Mouse (Mus musculus): ENCODE data around the gene Sgce. TPM values are rescaled to one million over a fixed set of nuclear protein-coding genes. Genes with fewer than 3 reads are reported as not detected.

Sgce gene
- polyA plus RNA-seq, 1 experiment from 2014 or later, result 67.3 TPM

DNA sequence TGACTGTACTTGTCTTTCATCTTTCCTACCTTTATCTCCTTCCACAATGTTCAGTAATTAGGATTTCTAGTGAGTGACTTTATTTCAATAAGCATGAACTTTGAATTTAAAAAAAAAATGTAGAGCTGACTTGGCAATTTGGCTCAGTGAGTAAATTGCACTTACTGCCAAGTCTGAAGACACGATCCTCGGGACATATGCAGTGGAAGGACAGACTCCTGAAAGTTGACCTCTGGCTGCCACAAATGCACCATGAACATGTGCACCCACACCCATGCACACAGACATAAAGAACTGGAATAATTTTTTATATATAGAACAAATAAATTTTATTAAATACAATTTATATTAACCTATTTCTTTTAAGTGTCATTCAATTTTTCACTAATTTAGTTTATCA is 29.7 kb downstream of the Sgce start:
- Histone ChIP-seq H3K27ac (replicated peaks) (no peak overlapping the region), H3K4me1 (peaks cover 7% of the 10 kb centered on the region), H3K4me3 (no peak overlapping the region), H3K4me2 (replicated peaks) (no peak overlapping the region), H3K9ac (replicated peaks) (no peak overlapping the region), H3K36me3 (peaks cover 11% of the 10 kb centered on the region), H3K9me3 (no peaks in the 10 kb centered on the region), H3K27me3 (no peaks in the 10 kb centered on the region)
- 86% methylated on average over 2 of the region's 2 CpGs for WGBS
- no peak for ATAC-seq (ENCODE audit: low FRiP score, low read depth)

DNA sequence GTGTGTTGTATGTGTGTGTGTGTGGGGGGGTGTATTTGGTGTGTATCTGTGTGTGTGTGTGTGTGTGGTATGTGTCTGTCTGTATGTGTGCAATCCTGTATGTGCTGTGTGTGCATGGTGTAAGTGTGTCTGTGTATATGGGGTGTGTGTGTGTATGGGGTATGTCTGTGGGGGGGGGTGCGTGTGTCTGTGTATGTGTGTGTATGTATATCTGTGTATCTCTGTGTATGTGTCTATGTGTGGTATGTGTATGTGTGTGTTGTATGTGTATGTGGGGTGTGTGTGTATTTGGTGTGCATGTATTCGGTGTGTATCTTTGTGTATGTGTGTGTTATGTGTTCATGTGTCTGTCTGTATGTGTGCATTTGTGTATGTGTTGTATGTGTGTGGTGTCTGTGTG is 30.8 kb downstream of the Sgce start:
- WGBS, result 91% methylated on average over 2 of the region's 2 CpGs
- Histone ChIP-seq H3K27me3 (no peaks in the 10 kb centered on the region), H3K4me3 (no peak overlapping the region), H3K27ac (replicated peaks) (no peak overlapping the region), H3K36me3 (peaks cover 11% of the 10 kb centered on the region), H3K4me1 (no peaks in the 10 kb centered on the region), H3K9ac (replicated peaks) (no peak overlapping the region), H3K9me3 (no peaks in the 10 kb centered on the region), H3K4me2 (replicated peaks) (no peak overlapping the region)
- ATAC-seq (ENCODE audit: low FRiP score, low read depth), result no peak

DNA sequence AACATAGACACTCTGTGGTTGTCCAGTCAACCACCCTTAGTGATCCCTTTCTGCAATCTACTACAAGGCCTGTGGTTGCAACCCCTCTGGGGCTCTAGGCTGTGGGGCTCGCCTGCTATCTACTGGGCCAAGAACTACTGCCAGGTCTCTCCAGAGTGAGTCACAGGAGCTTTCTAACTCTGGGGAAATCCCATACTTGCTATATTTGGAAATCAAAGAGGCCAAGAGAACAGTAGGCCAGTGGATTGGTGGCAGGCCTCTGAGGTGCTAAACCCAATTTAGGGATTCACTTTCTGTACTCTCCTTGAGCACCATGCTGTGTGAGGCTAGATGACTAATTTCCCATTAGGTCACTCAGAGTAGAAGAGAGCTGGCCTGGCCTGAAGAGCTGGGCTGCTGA is 38.0 kb downstream of the Sgce start:
- H3K9me3 ChIP-seq, result no peaks in the 10 kb centered on the region
- no peak overlapping the region for H3K4me3 ChIP-seq
- no peaks in the 10 kb centered on the region for H3K4me1 ChIP-seq
- no peak overlapping the region for H3K27ac ChIP-seq (replicated peaks)
- H3K4me2 ChIP-seq (replicated peaks), result no peak overlapping the region
- ATAC-seq (ENCODE audit: low FRiP score, low read depth), result no peak
- H3K27me3 ChIP-seq, result no peaks in the 10 kb centered on the region
- H3K9ac ChIP-seq (replicated peaks), result no peak overlapping the region
- 0 out of 2 replicates have a peak, but pooled peaks cover 6% of the 10 kb centered on the region for H3K36me3 ChIP-seq
- WGBS, result 96% methylated on average over 1 of the region's 1 CpGs

DNA sequence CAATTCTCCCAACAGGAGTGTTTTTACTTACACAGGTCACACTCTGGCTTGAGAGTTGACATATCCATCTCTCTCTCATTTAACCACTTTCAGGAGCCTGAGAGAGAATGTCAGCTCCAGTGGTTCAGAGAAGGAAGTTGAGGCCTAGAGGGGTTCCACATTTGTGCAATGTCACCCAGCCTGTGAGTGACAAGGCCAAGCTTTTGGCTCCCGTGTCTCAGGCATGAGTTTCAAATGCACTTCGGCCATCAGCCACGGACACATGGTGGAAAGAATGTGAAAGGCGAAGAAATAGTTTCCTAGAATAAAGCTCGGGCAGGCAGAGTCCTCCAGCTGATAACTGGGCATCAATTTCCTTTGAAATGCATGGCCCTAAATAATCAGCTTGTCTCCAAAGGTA is 40.6 kb downstream of the Sgce start:
- Histone ChIP-seq H3K4me2 (replicated peaks) (no peak overlapping the region), H3K36me3 (0 out of 2 replicates have a peak, but pooled peaks cover 11% of the 10 kb centered on the region), H3K27ac (replicated peaks) (no peak overlapping the region), H3K9me3 (no peaks in the 10 kb centered on the region), H3K9ac (replicated peaks) (no peak overlapping the region), H3K4me3 (no peak overlapping the region), H3K4me1 (no peaks in the 10 kb centered on the region), H3K27me3 (no peaks in the 10 kb centered on the region)
- no peak for ATAC-seq (ENCODE audit: low FRiP score, low read depth)
- 91% methylated on average over 5 of the region's 5 CpGs for WGBS

DNA sequence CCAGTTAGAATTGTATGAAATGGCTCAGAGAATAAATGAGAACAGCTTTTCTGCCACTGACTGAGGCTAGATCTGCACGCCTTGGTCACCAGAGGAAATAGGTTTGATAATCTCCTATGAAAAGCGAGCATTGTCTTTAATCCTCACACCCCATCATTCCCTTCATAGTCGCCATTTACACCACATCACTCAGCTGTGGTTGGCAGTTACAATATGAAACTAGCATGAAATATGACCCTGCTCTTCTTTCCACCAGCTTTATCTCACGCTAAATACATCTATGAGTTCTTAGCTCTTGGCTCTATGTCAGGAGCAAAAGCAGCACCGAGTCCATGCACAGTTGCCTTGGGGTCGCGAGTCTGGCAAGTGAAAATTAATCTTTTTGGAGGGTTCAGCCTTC is 43.1 kb downstream of the Sgce start:
- Histone ChIP-seq H3K4me2 (replicated peaks) (no peak overlapping the region), H3K27ac (replicated peaks) (no peak overlapping the region), H3K4me3 (no peak overlapping the region), H3K4me1 (no peaks in the 10 kb centered on the region), H3K9me3 (no peaks in the 10 kb centered on the region), H3K9ac (replicated peaks) (no peak overlapping the region), H3K27me3 (no peaks in the 10 kb centered on the region), H3K36me3 (0 out of 2 replicates have a peak, but pooled peaks cover 4% of the 10 kb centered on the region)
- no peak for ATAC-seq (ENCODE audit: low FRiP score, low read depth)
- WGBS, result 78% methylated on average over 7 of the region's 7 CpGs

DNA sequence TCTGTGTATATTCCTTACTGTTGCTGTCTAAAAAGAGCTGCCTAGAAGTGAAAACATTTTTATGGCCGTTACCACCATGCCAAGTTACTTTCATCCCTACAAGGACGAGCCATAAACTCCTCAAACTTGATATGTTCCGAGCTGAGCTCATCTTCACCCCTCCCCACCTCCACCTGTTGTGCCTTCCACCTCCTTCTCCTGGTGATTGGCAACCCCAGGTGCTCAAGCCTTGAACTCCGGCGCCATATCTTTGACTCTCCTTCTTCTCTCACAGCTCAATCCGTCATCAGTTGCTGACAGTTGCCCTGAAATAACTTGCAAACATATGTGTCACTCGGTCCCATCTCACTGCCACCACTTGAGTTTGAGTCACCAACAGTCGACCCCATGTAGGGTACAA is 45.4 kb downstream of the Sgce start:
- 0 out of 2 replicates have a peak, but pooled peaks cover 4% of the 10 kb centered on the region for H3K36me3 ChIP-seq
- H3K27ac ChIP-seq (replicated peaks), result no peak overlapping the region
- H3K4me1 ChIP-seq, result no peaks in the 10 kb centered on the region
- ATAC-seq (ENCODE audit: low FRiP score, low read depth), result no peak
- no peak overlapping the region for H3K4me2 ChIP-seq (replicated peaks)
- H3K9me3 ChIP-seq, result no peaks in the 10 kb centered on the region
- WGBS, result 92% methylated on average over 8 of the region's 8 CpGs
- no peak overlapping the region for H3K9ac ChIP-seq (replicated peaks)
- H3K4me3 ChIP-seq, result no peak overlapping the region
- H3K27me3 ChIP-seq, result no peaks in the 10 kb centered on the region

DNA sequence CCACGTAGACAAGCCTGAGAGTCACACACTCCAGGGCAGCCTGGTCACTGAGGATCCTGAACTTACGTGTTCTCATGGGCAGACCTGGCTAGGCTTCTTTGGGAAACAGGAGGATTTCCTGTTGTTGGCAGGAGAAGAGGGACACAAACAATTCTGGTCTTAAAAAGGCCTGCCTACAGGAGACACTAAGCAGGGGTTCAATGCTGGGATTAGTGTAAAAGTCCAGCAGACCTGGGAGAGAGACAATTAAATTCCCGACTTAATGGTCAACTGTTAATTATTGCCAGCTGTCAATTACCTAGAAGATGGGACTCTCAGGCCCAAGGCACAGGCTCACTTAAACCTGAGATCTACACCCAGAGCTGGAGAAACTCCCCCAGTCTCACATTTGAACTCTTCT is 51.2 kb downstream of the Sgce start:
- Histone ChIP-seq H3K4me2 (replicated peaks) (no peak overlapping the region), H3K9me3 (no peaks in the 10 kb centered on the region), H3K36me3 (no peaks in the 10 kb centered on the region), H3K4me3 (no peak overlapping the region), H3K9ac (replicated peaks) (no peak overlapping the region), H3K27ac (replicated peaks) (no peak overlapping the region), H3K27me3 (no peaks in the 10 kb centered on the region), H3K4me1 (no peaks in the 10 kb centered on the region)
- no peak for ATAC-seq (ENCODE audit: low FRiP score, low read depth)
- 70% methylated on average over 3 of the region's 3 CpGs for WGBS

DNA sequence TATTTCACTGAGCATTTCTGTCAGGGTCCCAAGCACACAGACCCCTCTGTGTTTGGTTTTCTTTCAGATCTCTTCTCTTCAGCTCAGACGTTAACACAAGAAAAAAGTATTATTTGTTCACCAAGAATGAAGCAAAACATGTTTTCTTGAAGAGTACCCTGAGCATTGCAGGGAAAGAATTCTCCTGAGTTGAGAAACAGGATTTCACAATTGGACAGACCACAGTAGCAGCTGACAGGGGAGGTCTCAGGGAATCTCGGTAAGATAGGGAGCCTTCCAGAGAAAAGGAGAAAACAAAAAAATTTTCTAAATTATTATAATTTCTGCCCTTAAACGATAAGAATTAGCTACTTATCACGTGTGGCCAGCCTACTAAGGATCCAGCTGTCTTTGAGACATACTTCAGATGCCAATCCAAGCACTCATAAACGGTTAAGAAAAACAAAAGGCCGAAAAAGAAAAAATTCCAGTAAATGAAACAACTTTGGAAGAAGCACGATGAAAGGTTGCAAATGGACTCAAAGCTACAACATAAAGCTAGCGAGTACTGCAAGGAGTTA is 52.3 kb downstream of the Sgce start:
- H3K27ac ChIP-seq (replicated peaks), result no peak overlapping the region
- H3K4me1 ChIP-seq, result no peaks in the 10 kb centered on the region
- H3K36me3 ChIP-seq, result no peaks in the 10 kb centered on the region
- no peak overlapping the region for H3K4me2 ChIP-seq (replicated peaks)
- no peaks in the 10 kb centered on the region for H3K27me3 ChIP-seq
- H3K9ac ChIP-seq (replicated peaks), result no peak overlapping the region
- H3K4me3 ChIP-seq, result no peak overlapping the region
- H3K9me3 ChIP-seq, result no peaks in the 10 kb centered on the region
- WGBS, result 70% methylated on average over 8 of the region's 8 CpGs
- no peak for ATAC-seq (ENCODE audit: low FRiP score, low read depth)

DNA sequence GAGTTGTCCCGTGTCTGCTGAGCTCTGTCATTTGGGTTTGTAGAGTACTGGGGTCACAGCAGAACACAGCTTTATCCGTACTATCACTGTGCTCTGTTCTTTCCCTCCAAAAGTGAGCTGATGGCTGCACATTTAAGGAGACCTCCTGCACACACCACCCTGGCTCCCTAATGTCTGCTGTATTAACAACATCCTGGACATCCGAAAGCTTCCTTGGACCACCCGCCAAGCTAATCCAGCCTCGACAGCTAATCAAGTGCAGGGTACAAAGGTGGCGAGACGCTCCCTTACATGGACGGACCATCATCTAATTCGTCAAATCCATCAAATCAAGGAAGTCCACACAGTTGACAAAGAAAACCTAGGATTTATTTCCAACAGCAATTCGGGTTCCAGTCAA is 53.5 kb downstream of the Sgce start:
- Histone ChIP-seq H3K4me1 (no peaks in the 10 kb centered on the region), H3K27ac (replicated peaks) (no peak overlapping the region), H3K9ac (replicated peaks) (no peak overlapping the region), H3K4me3 (no peak overlapping the region), H3K27me3 (no peaks in the 10 kb centered on the region), H3K9me3 (no peaks in the 10 kb centered on the region), H3K4me2 (replicated peaks) (no peak overlapping the region), H3K36me3 (no peaks in the 10 kb centered on the region)
- WGBS, result 47% methylated on average over 10 of the region's 10 CpGs
- no peak for ATAC-seq (ENCODE audit: low FRiP score, low read depth)

DNA sequence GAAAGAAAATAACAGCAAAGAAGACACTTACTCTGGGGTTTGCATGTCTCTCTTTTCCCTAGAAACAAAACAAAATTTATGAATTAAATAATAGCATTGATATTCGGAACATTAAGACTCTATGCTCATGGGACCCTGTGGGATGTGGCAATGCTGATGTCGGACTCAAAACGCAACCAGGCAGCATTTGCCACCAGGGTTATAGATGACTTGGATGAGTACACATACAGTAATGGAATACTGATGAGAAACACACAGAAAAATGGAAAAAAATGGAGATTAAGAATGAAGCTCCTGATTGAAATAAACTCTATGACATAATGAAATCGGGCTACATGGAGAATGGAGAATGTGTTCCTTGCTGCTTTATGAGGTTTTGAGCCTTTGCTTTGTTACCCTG is 56.6 kb downstream of the Sgce start:
- ATAC-seq (ENCODE audit: low FRiP score, low read depth), result no peak
- Histone ChIP-seq H3K4me2 (replicated peaks) (no peak overlapping the region), H3K9ac (replicated peaks) (no peak overlapping the region), H3K4me3 (no peak overlapping the region), H3K4me1 (no peaks in the 10 kb centered on the region), H3K27ac (replicated peaks) (no peak overlapping the region), H3K27me3 (no peaks in the 10 kb centered on the region), H3K9me3 (no peaks in the 10 kb centered on the region), H3K36me3 (no peaks in the 10 kb centered on the region)
- 88% methylated on average over 4 of the region's 4 CpGs for WGBS

DNA sequence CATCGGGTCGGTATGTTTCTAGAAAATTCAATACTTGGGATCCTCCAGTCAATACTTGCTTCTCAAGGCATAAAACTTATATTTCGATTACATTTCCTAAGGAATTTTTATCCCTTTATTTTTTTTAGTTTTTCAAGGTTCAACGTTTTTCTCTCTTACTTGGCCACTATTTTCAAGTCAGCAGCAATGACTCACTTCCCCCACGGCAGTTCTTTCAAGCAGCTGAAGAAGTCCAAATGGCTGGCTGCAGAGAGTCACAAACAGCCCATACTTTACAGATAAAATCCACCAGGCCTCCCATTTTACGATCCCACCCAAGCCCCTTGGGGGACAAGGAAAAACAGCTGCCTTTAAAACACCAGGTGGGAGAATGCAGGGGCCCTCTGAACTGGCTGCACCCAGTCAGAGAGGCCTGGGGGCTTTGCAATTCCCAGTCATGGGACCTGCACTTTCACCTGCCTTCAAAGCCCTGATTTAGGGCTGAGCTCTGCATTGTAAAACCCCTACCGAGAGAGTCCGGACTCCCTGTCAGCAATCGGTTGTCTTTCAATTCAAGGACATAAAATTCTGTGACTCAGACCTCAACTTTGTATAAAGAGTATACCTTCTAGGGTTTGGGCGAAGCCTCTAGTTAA is 62.2 kb downstream of the Sgce start:
- WGBS, result 73% methylated on average over 10 of the region's 10 CpGs
- no peaks in the 10 kb centered on the region for H3K27me3 ChIP-seq
- H3K27ac ChIP-seq (replicated peaks), result no peak overlapping the region
- no peak for ATAC-seq (ENCODE audit: low FRiP score, low read depth)
- H3K4me3 ChIP-seq, result no peak overlapping the region
- no peak overlapping the region for H3K9ac ChIP-seq (replicated peaks)
- 0 out of 2 replicates have a peak, but pooled peaks cover 3% of the 10 kb centered on the region for H3K4me1 ChIP-seq
- H3K4me2 ChIP-seq (replicated peaks), result no peak overlapping the region
- no peaks in the 10 kb centered on the region for H3K36me3 ChIP-seq
- no peaks in the 10 kb centered on the region for H3K9me3 ChIP-seq

DNA sequence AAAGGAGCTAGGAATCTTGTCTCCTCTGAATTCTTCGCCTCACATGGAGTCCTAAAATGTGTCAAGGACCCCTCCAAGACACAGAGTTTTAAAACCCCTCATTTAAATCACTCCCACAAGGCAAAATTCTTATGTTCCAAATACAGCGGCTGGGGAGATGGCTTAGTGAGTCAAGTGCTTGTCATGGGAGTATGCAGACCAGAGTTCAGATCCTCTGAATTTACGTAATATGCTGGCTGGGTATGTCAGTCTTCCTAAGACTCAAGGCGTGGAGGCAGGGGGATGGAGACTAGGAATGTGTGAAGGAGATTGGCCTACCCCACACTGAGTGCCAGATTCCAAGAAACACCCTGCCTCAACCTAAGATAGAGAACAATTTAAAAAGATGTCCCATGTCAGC is 66.4 kb downstream of the Sgce start:
- H3K4me1 ChIP-seq, result peaks cover 10% of the 10 kb centered on the region; the same call in 1 of the 2 replicates
- no peak for ATAC-seq (ENCODE audit: low FRiP score, low read depth)
- H3K27me3 ChIP-seq, result no peaks in the 10 kb centered on the region
- no peak overlapping the region for H3K4me2 ChIP-seq (replicated peaks)
- WGBS, result 89% methylated on average over 4 of the region's 4 CpGs
- H3K36me3 ChIP-seq, result no peaks in the 10 kb centered on the region
- H3K27ac ChIP-seq (replicated peaks), result no peak overlapping the region
- H3K4me3 ChIP-seq, result no peak overlapping the region
- H3K9me3 ChIP-seq, result no peaks in the 10 kb centered on the region
- no peak overlapping the region for H3K9ac ChIP-seq (replicated peaks)

DNA sequence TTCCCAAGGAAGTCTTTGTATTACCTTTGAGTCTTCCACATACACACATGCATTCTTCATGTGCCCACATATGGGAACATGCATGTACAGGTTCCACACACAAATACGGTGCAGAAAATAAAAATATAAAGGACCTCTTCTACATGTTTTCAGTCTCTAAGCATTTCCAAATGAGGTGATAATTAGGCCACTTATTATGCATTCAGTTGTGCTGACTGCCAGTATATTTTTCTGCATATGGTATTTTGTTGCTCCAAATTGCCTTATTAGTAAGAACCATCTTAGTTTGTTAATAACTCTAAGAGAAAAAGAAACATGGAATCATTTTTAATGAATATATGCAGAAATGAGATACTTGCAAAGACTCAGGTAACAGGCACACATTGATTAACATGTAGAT is 67.0 kb downstream of the Sgce start:
- WGBS, result 86% methylated on average over 1 of the region's 1 CpGs
- no peaks in the 10 kb centered on the region for H3K9me3 ChIP-seq
- H3K36me3 ChIP-seq, result no peaks in the 10 kb centered on the region
- H3K9ac ChIP-seq (replicated peaks), result no peak overlapping the region
- H3K4me1 ChIP-seq, result peaks cover 10% of the 10 kb centered on the region; the same call in 1 of the 2 replicates
- no peak for ATAC-seq (ENCODE audit: low FRiP score, low read depth)
- no peak overlapping the region for H3K4me2 ChIP-seq (replicated peaks)
- H3K4me3 ChIP-seq, result no peak overlapping the region
- H3K27ac ChIP-seq (replicated peaks), result no peak overlapping the region
- no peaks in the 10 kb centered on the region for H3K27me3 ChIP-seq
